Mouse (Mus musculus) MEL (cell line): ENCODE results near the gene Themis3.

Experiments
- CTCF ChIP-seq, 3 experiments: IDR thresholded peaks in 2 of 3; conservative IDR thresholded peaks in 1 of 3; 2 replicates each; pipeline ENCODE4 v1.5.1; 2011 to 2012; ENCODE audit warnings: low read length in 3 of 3, low read depth in 2 of 3, mild to moderate bottlenecking in 2 of 3, improper control_type of control experiment in 1 of 3, inconsistent platforms in 1 of 3, mixed read lengths in 1 of 3, moderate library complexity in 1 of 3; ENCODE audit not compliant: control insufficient read depth in 1 of 3, insufficient read depth in 1 of 3, poor library complexity in 1 of 3, severe bottlenecking in 1 of 3
- E2F4 ChIP-seq: IDR thresholded peaks from 2 replicates; pipeline ENCODE4 v1.6.1; 2011; ENCODE audit warnings: low read depth, low read length, improper control_type of control experiment, borderline replicate concordance
- GATA1 ChIP-seq: IDR thresholded peaks from 2 replicates; pipeline ENCODE4 v1.6.1; 2011; ENCODE audit warnings: low read depth, low read length, improper control_type of control experiment
- KAT2A ChIP-seq: conservative IDR thresholded peaks from 2 replicates; pipeline ENCODE4 v1.6.1; 2012; ENCODE audit warnings: low read depth, low read length, improper control_type of control experiment, inconsistent platforms
- MXI1 ChIP-seq: IDR thresholded peaks from 2 replicates; pipeline ENCODE4 v1.6.1; 2011; ENCODE audit warnings: mild to moderate bottlenecking, low read depth, low read length, improper control_type of control experiment
- MYC ChIP-seq: IDR thresholded peaks from 2 replicates; pipeline ENCODE4 v1.6.1; 2011; ENCODE audit warnings: low read depth, mild to moderate bottlenecking, low read length, improper control_type of control experiment, moderate library complexity
- POLR2A ChIP-seq, 2 experiments: IDR thresholded peaks; 2 replicates each; pipeline ENCODE4 v1.6.1; 2011 to 2012; ENCODE audit warnings: low read length in 2 of 2, mild to moderate bottlenecking in 2 of 2, control low read depth in 1 of 2, improper control_type of control experiment in 1 of 2, low read depth in 1 of 2, moderate library complexity in 1 of 2; ENCODE audit not compliant: control insufficient read depth in 1 of 2, insufficient read depth in 1 of 2, poor library complexity in 1 of 2
- RCOR1 ChIP-seq: IDR thresholded peaks from 2 replicates; pipeline ENCODE4 v1.6.1; 2012; ENCODE audit warnings: low read depth, mild to moderate bottlenecking, inconsistent platforms, low read length, improper control_type of control experiment
- TAL1 ChIP-seq: IDR thresholded peaks from 2 replicates; pipeline ENCODE4 v1.6.1; 2012; ENCODE audit warnings: mild to moderate bottlenecking, inconsistent platforms, low read length, moderate library complexity, mixed read lengths
- USF1 ChIP-seq: IDR thresholded peaks from 2 replicates; pipeline ENCODE4 v1.6.1; 2014; ENCODE audit warnings: low read depth, mild to moderate bottlenecking, inconsistent platforms, low read length, improper control_type of control experiment, moderate library complexity
- ZNF384 ChIP-seq: IDR thresholded peaks from 2 replicates; pipeline ENCODE4 v1.6.1; 2012; ENCODE audit warnings: low read depth, mild to moderate bottlenecking, inconsistent platforms, low read length, improper control_type of control experiment

DNA sequence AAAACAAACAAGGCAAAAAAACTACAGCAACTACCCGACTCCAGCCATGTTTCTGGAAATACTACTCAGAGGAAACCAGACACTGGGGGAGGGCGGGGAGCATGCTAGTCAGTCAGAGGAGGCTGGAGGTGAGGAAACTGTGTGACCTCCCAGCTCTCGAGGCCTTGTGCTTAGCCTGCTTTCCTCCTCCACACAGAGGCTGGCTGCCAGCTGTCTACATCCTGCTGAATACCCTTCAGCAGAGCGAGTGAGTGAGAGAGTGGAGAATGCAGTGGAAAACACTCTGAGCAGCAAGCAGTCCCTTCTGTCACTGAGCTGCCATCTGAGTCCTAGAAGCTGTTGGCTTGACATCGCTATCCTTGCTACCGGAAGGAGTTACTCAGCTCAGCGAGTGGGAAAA is 30.2 kb downstream of the Themis3 start:
- TF ChIP-seq USF1 (no peak), E2F4 (no peak), RCOR1 (no peak), CTCF (IDR thresholded peaks at IDR 0.05 in 2 of 3, conservative IDR thresholded peaks at IDR 0.05 in 1 of 3; ENCODE audit: control insufficient read depth in 1 of 3, insufficient read depth in 1 of 3, low read depth in 2 of 3, low read length in 3 of 3, poor library complexity in 1 of 3, severe bottlenecking in 1 of 3) (no peak), GATA1 (no peak), MXI1 (no peak), ZNF384 (no peak), KAT2A (no peak), TAL1 (no peak), POLR2A (IDR thresholded peaks at IDR 0.05; ENCODE audit: control insufficient read depth in 1 of 2, insufficient read depth in 1 of 2, low read depth in 1 of 2, low read length in 2 of 2, poor library complexity in 1 of 2) (no peak), MYC (no peak)
